Mouse (Mus musculus) spleen, adult 2 months (tissue): Measurements from ENCODE around the gene Pacrg.

Source experiments
- CTCF ChIP-seq: fragments of 200-500 bp; IDR thresholded peaks from 2 replicates; pipeline ENCODE4 v1.5.1; 2011; ENCODE audit warnings: mild to moderate bottlenecking, inconsistent platforms; ENCODE audit not compliant: insufficient read depth, insufficient read length, insufficient replicate concordance; ENCODE audit errors: extremely low read depth
- POLR2A ChIP-seq: fragments of 200-500 bp; IDR thresholded peaks from 2 replicates; pipeline ENCODE4 v1.6.1; 2011; ENCODE audit warnings: low read depth, low read length, inconsistent platforms

- TF ChIP-seq POLR2A (no peak), CTCF (no peak)
Observed at GRCm38 (mm10) chr17:10611626-10612025, 228.5 kb downstream of the Pacrg start.
